Mouse (Mus musculus) testis, adult 2 months (tissue): ENCODE measurements around the gene Lbp. TPM values are rescaled to one million over a fixed set of nuclear protein-coding genes. Genes with fewer than 3 reads are reported as not detected.
A peak's percentile ranks its signal among the peaks of the same experiment; 100 is the strongest.

Experiments used
- H3K27ac ChIP-seq: fragments of 200-500 bp; 2 replicates; pipeline ENCODE4 v1.5.1; 2012; ENCODE audit warnings: low read depth, low read length; ENCODE audit not compliant: control insufficient read depth, insufficient read depth
- H3K27me3 ChIP-seq: fragments of 200-500 bp; 2 replicates; pipeline ENCODE4 v1.6.1; 2012; ENCODE audit warnings: mild to moderate bottlenecking, low read length, moderate library complexity; ENCODE audit not compliant: control insufficient read depth, insufficient read depth
- H3K36me3 ChIP-seq: fragments of 200-500 bp; 2 replicates; pipeline ENCODE4 v1.6.1; 2012; ENCODE audit warnings: mild to moderate bottlenecking, low read length; ENCODE audit not compliant: control insufficient read depth, insufficient read depth
- H3K4me1 ChIP-seq: fragments of 200-500 bp; 2 replicates; pipeline ENCODE4 v1.6.1; 2012; ENCODE audit warnings: low read length; ENCODE audit not compliant: control insufficient read depth, insufficient read depth
- H3K4me3 ChIP-seq: fragments of 200-500 bp; 2 replicates; pipeline ENCODE4 v1.5.1; 2012; ENCODE audit warnings: low read depth, mild to moderate bottlenecking, low read length, moderate library complexity, mixed read lengths; ENCODE audit not compliant: control insufficient read depth
- CTCF ChIP-seq: fragments of 200-500 bp; IDR thresholded peaks from 2 replicates; pipeline ENCODE4 v1.5.1; 2012; ENCODE audit warnings: low read depth, mild to moderate bottlenecking, inconsistent platforms, low read length, moderate library complexity; ENCODE audit not compliant: control insufficient read depth, insufficient read depth, insufficient replicate concordance
- POLR2A ChIP-seq: fragments of 200-500 bp; IDR thresholded peaks from 2 replicates; pipeline ENCODE4 v1.6.1; 2012; ENCODE audit warnings: low read depth, mild to moderate bottlenecking, inconsistent platforms, low read length, moderate library complexity; ENCODE audit not compliant: control insufficient read depth
- polyA plus RNA-seq: library from polyadenylated mRNA; depleted of rRNA; stranded (reverse); fragments of >200 nt; gene quantifications from 2 replicates; pipeline ENCODE4 v1.2.3, GENCODE M21; 2012

Gene Lbp
- polyA plus RNA-seq, 1 experiment = 14.9 TPM

DNA sequence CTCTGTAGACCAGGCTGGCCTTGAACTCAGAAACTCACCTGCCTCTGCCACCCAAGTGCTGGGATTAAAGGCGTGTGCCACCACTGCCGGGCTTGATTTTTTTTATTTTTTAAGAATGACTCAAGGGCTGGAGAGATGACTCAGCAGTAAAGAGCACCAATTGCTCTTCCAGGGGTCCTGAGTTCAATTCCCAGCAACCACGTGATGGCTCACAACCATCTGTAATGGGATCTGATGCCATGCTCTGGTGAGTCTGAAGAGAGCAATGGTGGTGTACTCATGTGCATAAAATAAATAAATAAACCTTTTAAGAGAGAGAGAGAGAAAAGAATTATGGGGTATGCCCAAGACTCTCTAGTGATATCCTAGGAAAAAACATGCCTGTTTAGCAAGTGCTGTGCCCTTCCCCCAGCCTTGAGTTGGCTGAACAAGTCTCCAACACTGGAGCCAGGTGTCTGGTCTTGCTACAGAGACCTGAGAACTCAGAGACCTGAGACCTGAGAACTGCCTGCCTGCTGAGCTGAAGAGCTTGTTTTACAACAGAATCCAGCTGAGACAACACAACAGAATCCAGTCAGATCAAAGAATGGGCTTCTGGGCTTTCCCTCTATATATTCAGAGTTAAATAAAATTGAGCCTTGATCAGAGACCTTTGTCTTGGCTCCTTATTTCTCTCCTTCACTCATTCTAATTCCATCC is 63.3 kb downstream of the Lbp start:
- Histone ChIP-seq H3K27ac (peak overlapping the region; percentile 75; the same call in 1 of the 2 replicates), H3K36me3 (no peaks in the 10 kb centered on the region), H3K4me1 (peaks cover 4% of the 10 kb centered on the region), H3K4me3 (peak overlapping the region; percentile 83), H3K27me3 (no peaks in the 10 kb centered on the region)
- no peak for TF ChIP-seq CTCF
- no peak for TF ChIP-seq POLR2A

DNA sequence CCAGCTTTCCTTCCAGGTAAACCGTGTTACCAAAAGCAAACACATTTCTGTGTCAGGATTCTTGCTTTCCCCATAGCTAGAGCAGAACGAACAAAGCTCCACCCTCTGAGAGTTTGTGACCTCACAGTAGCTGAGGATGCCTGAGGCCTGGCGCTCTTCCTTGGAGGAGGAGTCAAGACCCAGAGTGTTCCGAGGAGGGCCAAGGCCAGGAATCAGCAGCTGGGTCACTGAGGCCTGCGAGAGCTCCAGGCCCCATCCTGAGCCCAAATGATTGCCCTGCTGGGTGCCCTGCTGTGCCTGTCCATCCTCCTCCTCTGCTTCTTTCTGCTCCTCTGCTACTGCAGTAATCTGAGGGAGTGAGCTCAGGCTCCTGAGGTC is 63.9 kb downstream of the Lbp start:
- Histone ChIP-seq H3K36me3 (no peaks in the 10 kb centered on the region), H3K27ac (peak overlapping the region; percentile 75), H3K4me3 (peak overlapping the region; percentile 83), H3K4me1 (peaks cover 4% of the 10 kb centered on the region), H3K27me3 (no peaks in the 10 kb centered on the region)
- TF ChIP-seq CTCF = no peak
- TF ChIP-seq POLR2A = peak; percentile 45; the same call in 1 of the 2 replicates

DNA sequence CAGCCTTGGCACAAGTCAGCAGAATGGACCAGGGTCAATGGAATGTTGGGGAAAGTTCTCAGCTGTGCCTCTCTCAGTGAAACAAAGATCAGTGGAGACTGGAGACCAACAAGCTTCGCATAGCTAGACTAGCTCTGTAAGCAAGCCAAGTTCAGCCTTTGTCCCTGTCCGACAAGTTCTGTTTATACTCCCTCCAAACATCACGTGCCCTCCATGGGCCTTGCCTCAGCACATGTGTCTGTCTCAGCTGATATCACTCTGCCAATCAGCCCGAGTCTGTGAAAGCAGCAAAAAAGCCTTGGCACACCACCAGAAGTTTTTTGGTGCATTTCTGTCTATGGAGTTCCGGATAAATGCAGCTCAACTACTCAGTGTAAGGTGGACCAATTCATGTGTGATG is 66.8 kb downstream of the Lbp start:
- no peaks in the 10 kb centered on the region for H3K36me3 ChIP-seq
- H3K4me1 ChIP-seq = peaks cover 4% of the 10 kb centered on the region
- H3K27ac ChIP-seq = no peak overlapping the region
- no peaks in the 10 kb centered on the region for H3K27me3 ChIP-seq
- TF ChIP-seq POLR2A (no peak), CTCF (no peak)
- H3K4me3 ChIP-seq = no peak overlapping the region

DNA sequence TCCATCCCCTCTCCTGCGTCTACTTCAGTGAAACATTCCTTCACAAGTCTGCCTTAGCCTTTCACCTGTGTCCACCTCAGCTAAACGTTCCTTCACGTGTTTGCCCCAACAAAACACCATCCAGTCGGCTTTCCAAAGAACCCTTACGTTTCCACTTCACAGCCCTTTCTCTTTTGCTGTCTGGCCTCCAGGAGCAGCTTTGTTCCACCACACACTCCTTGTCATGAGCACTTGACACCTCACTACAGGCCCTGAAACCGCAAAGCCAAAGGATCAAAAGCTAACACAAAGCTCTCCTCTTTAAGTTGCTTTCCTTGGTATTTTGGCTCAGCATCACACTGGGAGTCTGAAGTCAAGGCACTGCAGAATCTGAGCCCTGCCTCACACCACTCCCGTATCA is 67.2 kb downstream of the Lbp start:
- H3K27ac ChIP-seq = no peak overlapping the region
- no peak overlapping the region for H3K4me3 ChIP-seq
- no peak for TF ChIP-seq POLR2A
- no peak for TF ChIP-seq CTCF
- H3K36me3 ChIP-seq = no peaks in the 10 kb centered on the region
- peaks cover 4% of the 10 kb centered on the region for H3K4me1 ChIP-seq
- H3K27me3 ChIP-seq = no peaks in the 10 kb centered on the region

DNA sequence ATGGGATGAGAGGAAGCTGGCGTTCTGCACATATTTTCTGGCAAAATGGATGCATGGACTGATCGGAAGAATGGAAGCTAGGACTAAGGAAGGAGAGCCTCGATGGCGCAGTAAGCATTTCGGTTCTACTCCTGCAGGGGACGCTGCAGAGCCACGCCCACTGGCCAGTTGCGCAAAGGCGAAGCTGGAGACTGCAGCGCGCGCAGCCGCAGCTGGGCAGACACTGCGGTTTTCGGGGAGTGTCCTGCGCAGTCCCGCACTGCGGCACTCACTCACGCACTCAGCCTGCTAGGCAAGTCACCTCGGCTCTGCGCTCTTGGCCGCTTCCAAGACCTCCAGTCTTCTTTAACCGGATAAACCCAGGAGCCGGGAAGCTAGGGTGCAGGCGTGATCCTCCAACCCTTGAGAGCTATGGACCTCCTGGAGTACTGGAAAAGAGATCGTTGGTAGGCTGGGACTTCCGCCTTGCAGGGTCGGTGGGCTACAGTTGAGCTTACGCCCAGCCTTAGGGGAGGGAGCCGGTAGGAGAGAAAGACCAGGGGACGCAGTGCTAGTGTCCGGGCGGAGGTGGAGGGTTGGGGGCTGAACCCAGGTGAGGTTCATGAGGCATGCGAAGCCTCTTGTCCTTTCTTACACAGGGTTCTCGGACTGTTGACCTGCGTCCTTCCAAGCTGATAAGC is 69.3 kb downstream of the Lbp start, which contains the start of gene Snhg11:
Gene Snhg11 (plus strand): TSS at position 196 of the 680 bp plus-strand sequence.
- TF ChIP-seq POLR2A (no peak), CTCF (peak; percentile 77; the same call in 1 of the 2 replicates)
- Histone ChIP-seq H3K27ac (no peak within 1 kb of the TSS), H3K27me3 (no peaks in the 10 kb centered on the region), H3K4me1 (no peaks in the 10 kb centered on the region; the same call in 1 of the 2 replicates), H3K36me3 (no peaks in the 10 kb centered on the region), H3K4me3 (peak within 1 kb of the TSS; percentile 74)

DNA sequence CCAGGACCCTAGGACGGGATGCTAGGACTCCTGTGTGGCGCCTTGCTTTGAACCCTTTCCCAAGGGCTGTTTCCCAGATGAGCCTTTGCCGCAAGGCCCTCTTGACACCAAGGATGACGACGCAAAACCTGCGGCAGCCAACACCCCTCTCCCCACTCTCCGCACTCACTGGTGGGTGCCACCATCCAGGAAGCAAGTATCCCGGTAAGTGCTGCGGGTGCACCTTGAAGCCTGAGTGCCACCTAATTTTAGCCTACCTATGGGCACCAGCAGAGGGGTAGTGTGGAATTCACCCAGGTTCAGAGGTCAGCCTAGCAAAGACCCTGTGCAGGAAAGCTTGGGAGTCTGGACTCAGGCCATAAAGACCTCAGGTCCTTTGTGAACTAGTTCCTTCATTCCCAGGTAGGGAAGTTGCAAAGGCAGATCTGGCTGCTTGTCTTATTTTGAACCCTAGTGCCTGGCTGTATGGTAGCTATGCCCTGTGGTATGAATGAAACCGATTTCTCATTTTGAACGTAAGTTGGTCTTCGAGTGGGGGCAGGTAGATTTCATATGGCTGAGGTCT is 69.9 kb downstream of the Lbp start:
- TF ChIP-seq POLR2A (no peak), CTCF (no peak)
- Histone ChIP-seq H3K4me3 (peak overlapping the region; percentile 74), H3K27ac (no peak overlapping the region), H3K4me1 (no peaks in the 10 kb centered on the region; the same call in 1 of the 2 replicates), H3K36me3 (no peaks in the 10 kb centered on the region), H3K27me3 (no peaks in the 10 kb centered on the region)

DNA sequence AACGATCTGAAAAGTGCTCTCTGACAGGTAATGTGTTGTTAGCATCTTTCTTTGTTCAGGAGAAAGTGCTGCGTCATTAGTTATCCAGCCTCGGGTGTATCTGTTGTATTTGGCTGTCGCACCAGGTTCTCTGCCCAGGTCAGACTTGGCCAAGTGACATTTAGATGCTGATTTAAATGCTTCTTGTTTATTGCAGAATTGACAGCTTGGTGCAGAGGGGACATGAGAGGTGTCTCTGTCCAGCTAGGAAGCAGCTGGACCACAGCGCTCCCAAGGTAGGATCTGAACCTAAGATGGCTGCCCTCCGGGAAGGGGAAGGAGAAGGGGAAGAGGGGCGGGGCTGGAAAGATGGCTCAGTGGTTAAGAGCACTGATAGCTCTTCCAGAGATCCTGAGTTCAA is 70.5 kb downstream of the Lbp start:
- no peaks in the 10 kb centered on the region for H3K27me3 ChIP-seq
- no peak overlapping the region for H3K27ac ChIP-seq
- TF ChIP-seq CTCF = no peak
- no peak for TF ChIP-seq POLR2A
- no peaks in the 10 kb centered on the region for H3K36me3 ChIP-seq
- H3K4me1 ChIP-seq = no peaks in the 10 kb centered on the region; the same call in 1 of the 2 replicates
- H3K4me3 ChIP-seq = no peak overlapping the region
